Mouse (Mus musculus) MEL (cell line): ENCODE results near the gene Adgrb3. TPM values are rescaled to one million over a fixed set of nuclear protein-coding genes. Genes with fewer than 3 reads are reported as not detected.

Experiments
- DNase-seq: peaks from one replicate; pipeline ENCODE4 v3.0.0; 2011; ENCODE audit warnings: low read depth, low spot score
- H3K27ac ChIP-seq: 2 replicates; pipeline ENCODE4 v1.5.1; 2012; ENCODE audit warnings: low read depth, mild to moderate bottlenecking, control low read depth, low read length, moderate library complexity; ENCODE audit not compliant: control insufficient read depth
- H3K27me3 ChIP-seq, 2 experiments: fragments of 150-350 bp in 1 of 2; sonication (generic) in 1 of 2; 2 replicates each; pipeline ENCODE4 v1.6.1; 2012; ENCODE audit warnings: low read length in 2 of 2, mild to moderate bottlenecking in 2 of 2, improper control_type of control experiment in 1 of 2, moderate library complexity in 1 of 2; ENCODE audit not compliant: insufficient read depth in 2 of 2, control insufficient read depth in 1 of 2
- H3K36me3 ChIP-seq, 2 experiments: 2 replicates each; pipeline ENCODE4 v1.6.1; 2012 to 2014; ENCODE audit warnings: low read length in 2 of 2, improper control_type of control experiment in 1 of 2, inconsistent platforms in 1 of 2, mild to moderate bottlenecking in 1 of 2; ENCODE audit not compliant: insufficient read depth in 2 of 2, control insufficient read depth in 1 of 2
- H3K4me1 ChIP-seq, 2 experiments: fragments of 150-350 bp in 1 of 2; sonication (generic) in 1 of 2; 2 replicates each; pipeline ENCODE4 v1.6.1; 2012; ENCODE audit warnings: low read length in 2 of 2, improper control_type of control experiment in 1 of 2, mild to moderate bottlenecking in 1 of 2; ENCODE audit not compliant: insufficient read depth in 2 of 2, control insufficient read depth in 1 of 2
- H3K4me3 ChIP-seq, 2 experiments: fragments of 150-350 bp in 1 of 2; sonication (generic) in 1 of 2; 2 replicates each; pipeline ENCODE4 v1.5.1; 2012; ENCODE audit warnings: low read depth in 2 of 2, low read length in 2 of 2, mild to moderate bottlenecking in 2 of 2, moderate library complexity in 2 of 2, control low read depth in 1 of 2, improper control_type of control experiment in 1 of 2; ENCODE audit not compliant: control insufficient read depth in 1 of 2, insufficient read depth in 1 of 2
- H3K79me2 ChIP-seq: 2 replicates; pipeline ENCODE4 v1.6.1; 2012; ENCODE audit warnings: mild to moderate bottlenecking, low read length, moderate library complexity; ENCODE audit not compliant: control insufficient read depth, poor library complexity, insufficient read depth
- H3K9ac ChIP-seq: 2 replicates; pipeline ENCODE4 v1.6.1; 2012; ENCODE audit warnings: low read depth, mild to moderate bottlenecking, control low read depth, low read length, moderate library complexity; ENCODE audit not compliant: control insufficient read depth, poor library complexity, severe bottlenecking
- H3K9me3 ChIP-seq: fragments of 150-350 bp; sonication (generic); replicated peaks from 2 replicates; pipeline ENCODE4 v1.6.1; 2012; ENCODE audit warnings: mild to moderate bottlenecking, low read length, improper control_type of control experiment, moderate library complexity; ENCODE audit not compliant: insufficient read depth
- BHLHE40 ChIP-seq: IDR thresholded peaks from 2 replicates; pipeline ENCODE4 v1.6.1; 2012; ENCODE audit warnings: low read depth, mild to moderate bottlenecking, inconsistent platforms, low read length, improper control_type of control experiment, borderline replicate concordance
- CHD1 ChIP-seq: IDR thresholded peaks from 2 replicates; pipeline ENCODE4 v1.6.1; 2012; ENCODE audit warnings: low read depth, mild to moderate bottlenecking, inconsistent platforms, low read length, improper control_type of control experiment
- E2F4 ChIP-seq: IDR thresholded peaks from 2 replicates; pipeline ENCODE4 v1.6.1; 2011; ENCODE audit warnings: low read depth, low read length, improper control_type of control experiment, borderline replicate concordance
- ELF1 ChIP-seq: IDR thresholded peaks from 2 replicates; pipeline ENCODE4 v1.6.1; 2014; ENCODE audit warnings: low read depth, mild to moderate bottlenecking, inconsistent platforms, low read length, improper control_type of control experiment, moderate library complexity
- ETS1 ChIP-seq: IDR thresholded peaks from 2 replicates; pipeline ENCODE4 v1.6.1; 2012; ENCODE audit warnings: low read depth, mild to moderate bottlenecking, inconsistent platforms, low read length, improper control_type of control experiment, moderate library complexity
- GATA1 ChIP-seq: IDR thresholded peaks from 2 replicates; pipeline ENCODE4 v1.6.1; 2011; ENCODE audit warnings: low read depth, low read length, improper control_type of control experiment
- HCFC1 ChIP-seq: IDR thresholded peaks from 2 replicates; pipeline ENCODE4 v1.6.1; 2012; ENCODE audit warnings: low read depth, mild to moderate bottlenecking, inconsistent platforms, low read length, improper control_type of control experiment, moderate library complexity
- JUND ChIP-seq: IDR thresholded peaks from 2 replicates; pipeline ENCODE4 v1.6.1; 2011; ENCODE audit warnings: low read depth, mild to moderate bottlenecking, improper control_type of control experiment, low read length
- MAFK ChIP-seq: IDR thresholded peaks from 2 replicates; pipeline ENCODE4 v1.6.1; 2011; ENCODE audit warnings: low read depth, mild to moderate bottlenecking, low read length, improper control_type of control experiment, borderline replicate concordance
- MXI1 ChIP-seq: IDR thresholded peaks from 2 replicates; pipeline ENCODE4 v1.6.1; 2011; ENCODE audit warnings: mild to moderate bottlenecking, low read depth, low read length, improper control_type of control experiment
- MYB ChIP-seq: IDR thresholded peaks from 2 replicates; pipeline ENCODE4 v1.6.1; 2011; ENCODE audit warnings: mild to moderate bottlenecking, low read depth, low read length, improper control_type of control experiment
- MYC ChIP-seq: IDR thresholded peaks from 2 replicates; pipeline ENCODE4 v1.6.1; 2011; ENCODE audit warnings: low read depth, mild to moderate bottlenecking, low read length, improper control_type of control experiment, moderate library complexity
- POLR2A ChIP-seq, 2 experiments: IDR thresholded peaks; 2 replicates each; pipeline ENCODE4 v1.6.1; 2011 to 2012; ENCODE audit warnings: low read length in 2 of 2, mild to moderate bottlenecking in 2 of 2, control low read depth in 1 of 2, improper control_type of control experiment in 1 of 2, low read depth in 1 of 2, moderate library complexity in 1 of 2; ENCODE audit not compliant: control insufficient read depth in 1 of 2, insufficient read depth in 1 of 2, poor library complexity in 1 of 2
- POLR2AphosphoS5 ChIP-seq: IDR thresholded peaks from 2 replicates; pipeline ENCODE4 v1.6.1; 2012; ENCODE audit warnings: low read depth, borderline replicate concordance, mild to moderate bottlenecking, inconsistent platforms, low read length, moderate library complexity, mixed read lengths
- SIN3A ChIP-seq: IDR thresholded peaks from 2 replicates; pipeline ENCODE4 v1.6.1; 2012; ENCODE audit warnings: low read length, improper control_type of control experiment, inconsistent platforms
- SMC3 ChIP-seq: IDR thresholded peaks from 2 replicates; pipeline ENCODE4 v1.6.1; 2011; ENCODE audit warnings: low read depth, low read length, improper control_type of control experiment
- TBP ChIP-seq: IDR thresholded peaks from 2 replicates; pipeline ENCODE4 v1.8.0; 2011; ENCODE audit warnings: low read depth, low read length, improper control_type of control experiment
- UBTF ChIP-seq: IDR thresholded peaks from 2 replicates; pipeline ENCODE4 v1.6.1; 2012; ENCODE audit warnings: low read depth, mild to moderate bottlenecking, inconsistent platforms, low read length, improper control_type of control experiment, moderate library complexity, borderline replicate concordance; ENCODE audit not compliant: insufficient read depth
- ZC3H11A ChIP-seq: IDR thresholded peaks from 2 replicates; pipeline ENCODE4 v1.6.1; 2012; ENCODE audit warnings: low read depth, mild to moderate bottlenecking, inconsistent platforms, low read length, improper control_type of control experiment
- ZKSCAN1 ChIP-seq: IDR thresholded peaks from 2 replicates; pipeline ENCODE4 v1.6.1; 2012; ENCODE audit warnings: low read depth, mild to moderate bottlenecking, inconsistent platforms, low read length, improper control_type of control experiment, moderate library complexity
- polyA plus RNA-seq, 2 experiments: library from polyadenylated mRNA; stranded (reverse) in 1 of 2; unstranded in 1 of 2; fragments of >175 nt in 1 of 2; fragments of >200 nt in 1 of 2; gene quantifications; 2 replicates each; pipeline versions ENCODE4 v1.2.1 to v1.2.4; 2012; ENCODE audit warnings: low replicate concordance in 2 of 2, low read depth in 1 of 2; ENCODE audit not compliant: insufficient read length in 2 of 2, insufficient read depth in 1 of 2, missing spikeins in 1 of 2
- total RNA-seq: library from RNA; depleted of rRNA; stranded (reverse); fragments of 300-350 nt; gene quantifications from 2 replicates; pipeline ENCODE4 v1.2.3, GENCODE M21; 2012

Gene Adgrb3
- total and polyA plus RNA-seq, 3 experiments, result not detected

DNA sequence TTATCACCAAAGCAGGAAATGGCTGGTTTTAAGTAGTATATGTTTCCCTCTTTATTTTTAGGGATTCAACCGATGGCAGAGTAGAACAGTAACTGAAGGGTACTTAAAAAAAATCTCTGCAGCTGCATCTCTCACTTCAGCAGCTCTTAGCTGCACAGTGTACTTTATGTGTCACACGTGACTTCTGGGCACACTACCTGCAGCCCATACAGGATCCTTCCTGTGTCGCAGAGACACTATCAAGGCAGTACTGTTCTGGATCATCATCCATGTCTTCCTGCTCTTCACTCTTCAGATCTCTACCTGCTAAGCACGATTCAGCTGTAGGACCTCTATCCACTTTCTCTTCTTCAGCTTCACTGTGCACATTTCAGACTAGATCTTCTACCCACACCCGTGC lies 230.6 kb downstream of the Adgrb3 start:
- Histone ChIP-seq H3K4me3 (no peak overlapping the region), H3K27me3 (no peaks in the 10 kb centered on the region), H3K9ac (no peak overlapping the region), H3K4me1 (no peaks in the 10 kb centered on the region), H3K79me2 (no peaks in the 10 kb centered on the region), H3K27ac (no peak overlapping the region), H3K36me3 (no peaks in the 10 kb centered on the region), H3K9me3 (no peaks in the 10 kb centered on the region)
- TF ChIP-seq GATA1 (no peak), POLR2A (IDR thresholded peaks at IDR 0.05; ENCODE audit: control insufficient read depth in 1 of 2, insufficient read depth in 1 of 2, low read depth in 1 of 2, low read length in 2 of 2, poor library complexity in 1 of 2) (no peak)
- no peak for DNase-seq

DNA sequence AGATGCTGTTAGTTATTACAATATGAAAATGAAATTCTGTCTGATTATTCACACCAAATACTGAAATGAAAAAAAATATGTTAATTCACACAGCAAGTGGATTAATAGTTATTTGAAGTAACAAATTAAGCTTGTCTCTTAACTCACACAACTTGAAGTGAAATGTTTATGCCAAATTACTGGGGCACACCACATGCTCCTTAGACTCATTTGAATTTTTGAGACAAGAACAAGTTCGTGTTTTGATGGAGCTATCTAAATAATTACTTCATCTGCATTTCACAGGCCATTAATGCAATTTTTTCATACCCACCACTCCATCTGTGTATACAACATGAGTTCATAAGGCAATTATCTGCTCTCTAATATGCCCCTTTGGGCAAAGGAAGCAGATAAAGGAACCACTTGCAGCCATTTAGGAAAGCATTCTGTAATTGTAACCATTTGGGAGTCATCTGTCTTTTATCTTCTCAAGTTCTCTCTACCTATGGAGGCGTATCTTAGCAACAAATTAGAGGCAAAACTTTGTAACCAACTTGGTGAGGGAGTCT lies 240.9 kb downstream of the Adgrb3 start:
- no peaks in the 10 kb centered on the region for H3K79me2 ChIP-seq

DNA sequence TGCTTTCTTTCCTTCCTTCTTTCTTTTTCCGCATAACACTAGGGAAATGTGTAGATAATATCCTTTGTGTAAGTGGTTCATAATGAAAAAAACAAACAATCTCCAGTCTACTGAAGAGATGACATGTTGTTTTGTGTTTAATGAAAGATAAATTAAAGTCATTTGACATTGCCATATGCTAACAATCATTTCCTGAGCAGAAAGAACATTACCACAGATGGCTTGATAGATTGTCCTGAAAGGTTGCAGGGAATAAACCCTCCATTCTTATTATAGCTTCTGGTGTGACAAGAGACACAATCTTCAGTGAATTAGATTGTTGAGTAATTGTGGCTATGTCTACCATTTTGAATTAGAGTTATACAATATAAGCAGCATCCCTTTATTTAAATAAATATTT lies 247.8 kb downstream of the Adgrb3 start:
- H3K79me2 ChIP-seq, result no peaks in the 10 kb centered on the region
- H3K27ac ChIP-seq, result no peak overlapping the region
- H3K27me3 ChIP-seq, result no peaks in the 10 kb centered on the region
- H3K36me3 ChIP-seq, result no peaks in the 10 kb centered on the region
- H3K9ac ChIP-seq, result no peak overlapping the region
- DNase-seq, result no peak
- no peaks in the 10 kb centered on the region for H3K4me1 ChIP-seq
- no peaks in the 10 kb centered on the region; the same call in 1 of the 2 replicates for H3K9me3 ChIP-seq
- TF ChIP-seq MAFK (no peak), ZC3H11A (no peak), UBTF (no peak), ELF1 (no peak), TBP (no peak), ETS1 (no peak), POLR2AphosphoS5 (no peak), ZKSCAN1 (no peak), MYC (no peak), JUND (no peak), MXI1 (no peak), SMC3 (no peak), BHLHE40 (no peak), HCFC1 (no peak), GATA1 (no peak), CHD1 (no peak), MYB (no peak)
- TF ChIP-seq, all 39 proteins: peak for 0
- H3K4me3 ChIP-seq, result no peak overlapping the region

More for the DNA sequence above, 240.9 kb downstream of the Adgrb3 start:
- Histone ChIP-seq H3K27me3 (no peaks in the 10 kb centered on the region), H3K4me1 (no peaks in the 10 kb centered on the region), H3K9me3 (no peaks in the 10 kb centered on the region; the same call in 1 of the 2 replicates), H3K4me3 (no peak overlapping the region), H3K9ac (no peak overlapping the region), H3K36me3 (no peaks in the 10 kb centered on the region), H3K27ac (no peak overlapping the region)
- no peak for TF ChIP-seq MYC
- no peak for TF ChIP-seq UBTF
- no peak for TF ChIP-seq TBP
- TF ChIP-seq SMC3, result no peak
- no peak for TF ChIP-seq SIN3A
- no peak for TF ChIP-seq E2F4
- no peak for DNase-seq
